Mouse (Mus musculus): ENCODE data around the gene Tgfbr3. TPM values are rescaled to one million over a fixed set of nuclear protein-coding genes. Genes with fewer than 3 reads are reported as not detected.
A peak's percentile ranks its signal among the peaks of the same experiment; 100 is the strongest.

Tgfbr3 gene
- polyA plus RNA-seq, 1 experiment from 2014 or later = 38.7 TPM

DNA sequence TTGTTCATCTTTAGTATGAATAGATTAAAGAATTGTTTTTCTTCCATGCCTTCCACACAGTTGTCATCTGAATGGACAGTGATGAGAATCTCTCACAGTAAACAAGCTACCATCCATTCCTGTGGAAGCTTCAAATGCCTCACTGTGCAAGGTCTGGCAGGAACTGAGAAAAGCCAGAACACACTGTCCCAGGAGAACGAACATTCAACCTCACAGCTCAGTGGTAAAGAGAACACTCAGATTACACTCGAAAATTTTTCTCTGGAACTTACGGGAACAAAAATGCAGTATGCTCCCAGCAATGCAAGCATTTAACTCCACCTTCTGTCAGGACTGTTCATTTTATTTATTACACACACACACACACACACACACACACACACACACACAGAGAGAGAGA is 13.2 kb downstream of the Tgfbr3 start:
- WGBS = 22% methylated on average over 3 of the region's 3 CpGs
- H3K9ac ChIP-seq = no peak overlapping the region
- no peak overlapping the region for H3K4me3 ChIP-seq (replicated peaks)
- H3K36me3 ChIP-seq = no peaks in the 10 kb centered on the region
- H3K9me3 ChIP-seq (replicated peaks) = no peaks in the 10 kb centered on the region
- H3K4me2 ChIP-seq (replicated peaks) = no peak overlapping the region
- no peak for ATAC-seq (ENCODE audit: insufficient number of reproducible peaks, low FRiP score, low TSS enrichment, low read depth)
- no peak overlapping the region for H3K27ac ChIP-seq (replicated peaks)
- peaks cover 43% of the 10 kb centered on the region for H3K4me1 ChIP-seq
- no peaks in the 10 kb centered on the region for H3K27me3 ChIP-seq

DNA sequence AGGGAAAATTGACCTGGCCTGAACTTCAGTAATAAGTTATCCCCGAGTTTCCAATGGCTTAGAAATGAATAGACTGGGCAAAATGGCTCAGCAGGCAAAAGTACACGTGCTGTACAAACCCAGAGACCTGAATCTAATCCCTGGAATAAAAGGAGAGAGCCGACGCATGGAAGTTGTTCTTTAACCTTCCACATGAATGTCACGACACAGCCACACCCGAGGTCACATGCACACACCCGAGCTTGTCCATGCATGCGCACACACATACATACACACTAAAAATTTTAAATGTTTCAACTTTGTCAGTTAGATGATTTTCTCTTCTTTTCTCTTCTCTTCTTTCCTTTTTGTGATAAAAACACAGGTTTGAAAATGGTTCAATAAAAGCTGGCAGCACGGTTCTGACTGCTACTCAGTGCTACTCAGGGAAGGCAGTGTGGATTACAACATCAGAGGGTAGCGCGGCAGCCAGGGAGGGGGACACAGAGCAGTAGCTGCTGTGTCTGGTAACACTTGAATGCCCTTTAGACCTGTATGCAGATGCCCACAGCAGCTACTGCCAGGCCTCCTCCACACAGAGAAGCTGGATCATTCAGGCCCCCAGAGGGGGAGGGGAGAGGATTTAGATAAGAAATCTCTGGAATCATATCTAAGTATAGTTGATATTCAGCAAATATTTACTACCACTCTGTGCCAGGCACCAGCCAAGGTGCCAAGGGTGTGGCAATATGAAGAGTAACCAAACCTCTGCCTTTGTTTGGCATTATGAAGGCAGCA is 17.0 kb downstream of the Tgfbr3 start:
- WGBS = 46% methylated on average over 11 of the region's 11 CpGs
- H3K4me1 ChIP-seq = peaks cover 63% of the 10 kb centered on the region
- H3K4me2 ChIP-seq (replicated peaks) = no peak overlapping the region
- H3K27ac ChIP-seq (replicated peaks) = no peak overlapping the region
- ATAC-seq (ENCODE audit: insufficient number of reproducible peaks, low FRiP score, low TSS enrichment, low read depth) = no peak
- no peaks in the 10 kb centered on the region for H3K9me3 ChIP-seq (replicated peaks)
- H3K36me3 ChIP-seq = no peaks in the 10 kb centered on the region
- H3K9ac ChIP-seq = no peak overlapping the region
- no peaks in the 10 kb centered on the region for H3K27me3 ChIP-seq
- no peak overlapping the region for H3K4me3 ChIP-seq (replicated peaks)

DNA sequence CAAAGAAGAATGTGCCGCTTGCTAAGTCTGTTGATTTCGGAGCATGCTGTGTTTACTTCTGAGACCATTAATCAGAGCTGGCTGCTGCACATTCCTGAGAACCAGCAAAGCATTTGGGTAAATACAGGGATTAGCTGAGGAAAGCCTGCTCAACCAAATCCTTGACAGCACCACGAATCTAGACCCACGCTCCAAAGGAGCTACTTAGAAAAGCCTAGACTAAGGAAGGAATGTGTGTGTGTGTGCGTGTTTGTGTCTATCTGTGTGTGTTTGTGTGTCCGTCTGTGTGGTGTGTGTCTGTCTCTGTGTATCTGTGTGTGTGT is 20.5 kb downstream of the Tgfbr3 start:
- WGBS = 15% methylated on average over 6 of the region's 6 CpGs
- no peak overlapping the region for H3K9ac ChIP-seq
- peak overlapping the region; percentile 30 for H3K4me2 ChIP-seq (replicated peaks)
- H3K27ac ChIP-seq (replicated peaks) = peak overlapping the region; percentile 75
- peaks cover 44% of the 10 kb centered on the region for H3K4me1 ChIP-seq
- peaks cover 12% of the 10 kb centered on the region for H3K36me3 ChIP-seq
- no peak overlapping the region for H3K4me3 ChIP-seq (replicated peaks)
- 0 out of 2 replicates have a peak, but pooled peaks have one; percentile 40 for ATAC-seq (ENCODE audit: insufficient number of reproducible peaks, low FRiP score, low TSS enrichment, low read depth)
- H3K27me3 ChIP-seq = no peaks in the 10 kb centered on the region
- no peaks in the 10 kb centered on the region for H3K9me3 ChIP-seq (replicated peaks)

DNA sequence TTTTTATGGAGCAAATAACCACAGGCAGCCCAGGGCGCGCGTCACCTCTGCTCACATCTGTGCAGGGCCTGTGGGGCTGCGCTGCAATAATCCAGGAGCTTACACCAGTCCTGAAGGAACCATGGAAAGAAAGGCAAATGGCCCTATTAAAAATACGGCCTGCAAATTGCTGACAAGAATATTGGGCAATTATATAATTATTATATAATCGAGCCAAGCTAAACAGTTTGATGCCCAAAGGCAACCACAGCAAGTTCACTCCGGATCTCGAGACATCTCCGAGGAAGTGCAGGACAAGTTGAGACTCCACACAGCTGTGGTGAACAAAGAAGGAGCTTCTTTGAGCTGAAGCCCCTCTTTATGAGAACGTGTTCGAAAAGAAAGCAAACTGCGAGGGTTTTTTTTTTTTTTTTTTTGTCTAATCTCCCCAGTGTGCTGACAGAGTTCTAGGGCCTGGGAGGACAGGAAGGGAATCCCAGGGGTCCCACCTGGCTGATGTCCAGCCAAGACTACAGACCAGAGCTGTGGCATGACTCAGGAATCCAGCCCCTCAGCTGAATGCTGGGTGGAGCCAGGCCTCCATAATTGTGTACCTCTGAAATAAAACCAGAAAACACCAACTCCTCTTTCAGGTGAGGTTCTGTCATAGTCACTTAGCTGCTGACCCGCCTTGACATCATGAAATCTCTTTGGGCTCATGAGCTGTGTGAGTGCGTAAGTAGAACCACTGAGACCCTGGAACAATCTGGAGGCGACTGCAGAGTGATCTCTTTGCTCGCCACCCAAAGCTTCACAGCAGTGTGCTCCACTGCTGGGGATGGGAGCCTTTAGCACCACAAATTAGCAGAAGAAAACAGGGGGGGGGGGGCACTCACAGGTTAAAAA is 21.1 kb downstream of the Tgfbr3 start:
- no peak overlapping the region for H3K9ac ChIP-seq
- no peaks in the 10 kb centered on the region for H3K9me3 ChIP-seq (replicated peaks)
- H3K36me3 ChIP-seq = peaks cover 13% of the 10 kb centered on the region
- H3K4me1 ChIP-seq = peaks cover 43% of the 10 kb centered on the region
- no peak overlapping the region for H3K4me3 ChIP-seq (replicated peaks)
- WGBS = 28% methylated on average over 16 of the region's 16 CpGs
- H3K27ac ChIP-seq (replicated peaks) = peak overlapping the region; percentile 75
- no peaks in the 10 kb centered on the region for H3K27me3 ChIP-seq
- no peak for ATAC-seq (ENCODE audit: insufficient number of reproducible peaks, low FRiP score, low TSS enrichment, low read depth)
- H3K4me2 ChIP-seq (replicated peaks) = peak overlapping the region; percentile 30

DNA sequence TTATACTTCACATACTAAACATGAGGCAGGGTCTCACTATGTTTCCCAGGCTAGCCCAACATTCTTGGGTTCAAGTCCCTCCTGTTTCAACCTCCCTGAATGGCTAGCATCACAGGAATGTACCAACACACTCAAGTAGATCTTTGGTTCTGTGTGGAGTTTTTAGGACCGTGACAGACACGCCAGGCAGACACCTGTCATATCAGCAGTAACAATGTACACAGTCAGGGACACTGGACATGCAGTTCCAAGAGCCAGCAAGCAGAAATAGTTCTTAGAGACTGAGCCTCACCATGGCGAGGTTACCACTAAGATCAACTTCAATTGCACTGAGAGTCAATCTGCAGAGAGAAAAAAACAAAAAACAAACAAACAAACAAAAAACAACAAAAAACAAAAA is 22.9 kb downstream of the Tgfbr3 start:
- Histone ChIP-seq H3K4me1 (peaks cover 29% of the 10 kb centered on the region), H3K4me2 (replicated peaks) (no peak overlapping the region), H3K4me3 (replicated peaks) (no peak overlapping the region), H3K27me3 (no peaks in the 10 kb centered on the region), H3K36me3 (peaks cover 13% of the 10 kb centered on the region), H3K9me3 (replicated peaks) (no peaks in the 10 kb centered on the region), H3K9ac (no peak overlapping the region), H3K27ac (replicated peaks) (no peak overlapping the region)
- WGBS = 85% methylated on average over 3 of the region's 3 CpGs
- no peak for ATAC-seq (ENCODE audit: insufficient number of reproducible peaks, low FRiP score, low TSS enrichment, low read depth)

DNA sequence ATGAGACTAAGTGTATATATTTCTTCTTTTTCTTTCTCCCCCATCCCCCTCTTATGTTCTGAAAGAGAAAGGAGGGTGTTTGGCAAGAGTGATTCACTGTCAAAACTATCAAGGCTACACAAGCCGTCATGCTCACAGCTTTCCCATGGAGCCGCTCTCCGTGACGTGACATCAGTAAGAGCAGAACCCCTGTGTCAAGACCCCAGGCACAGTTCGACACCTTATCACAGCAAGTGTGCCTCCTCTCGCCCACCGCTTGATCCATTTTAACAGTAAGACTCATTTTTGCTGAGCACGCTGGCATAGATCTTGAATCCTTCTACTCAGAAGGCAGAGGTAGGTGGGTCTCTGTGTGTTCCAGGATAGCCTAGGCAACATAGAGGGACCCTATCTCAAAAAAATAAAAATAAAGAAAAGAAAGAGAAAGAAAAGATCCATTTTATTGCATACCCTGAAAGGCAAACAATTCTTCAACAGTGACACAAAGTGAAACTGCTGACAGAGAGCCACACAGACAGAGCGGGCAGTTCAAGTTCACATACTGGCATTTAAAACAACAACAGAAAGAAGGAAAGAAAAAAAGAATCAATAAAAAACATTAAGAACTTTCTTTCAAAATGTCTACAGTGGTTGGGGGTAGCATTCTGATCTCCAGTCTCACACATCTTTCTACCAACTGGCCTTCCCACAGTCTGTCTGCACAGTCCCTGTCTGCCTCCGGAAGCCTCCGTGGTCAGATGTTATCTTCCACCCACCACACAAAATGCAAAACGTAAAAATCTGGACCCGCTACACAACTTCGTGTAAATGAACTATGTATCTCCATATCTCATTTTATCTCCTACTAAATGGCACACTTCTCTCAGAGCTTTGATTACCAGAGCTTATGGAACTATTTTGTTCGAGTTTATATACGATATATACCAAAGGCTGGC is 24.7 kb downstream of the Tgfbr3 start:
- Histone ChIP-seq H3K36me3 (peaks cover 14% of the 10 kb centered on the region), H3K9me3 (replicated peaks) (no peaks in the 10 kb centered on the region), H3K9ac (no peak overlapping the region), H3K27ac (replicated peaks) (no peak overlapping the region), H3K4me1 (peaks cover 25% of the 10 kb centered on the region), H3K27me3 (no peaks in the 10 kb centered on the region), H3K4me3 (replicated peaks) (no peak overlapping the region), H3K4me2 (replicated peaks) (no peak overlapping the region)
- WGBS = 88% methylated on average over 16 of the region's 16 CpGs
- ATAC-seq (ENCODE audit: insufficient number of reproducible peaks, low FRiP score, low TSS enrichment, low read depth) = no peak

DNA sequence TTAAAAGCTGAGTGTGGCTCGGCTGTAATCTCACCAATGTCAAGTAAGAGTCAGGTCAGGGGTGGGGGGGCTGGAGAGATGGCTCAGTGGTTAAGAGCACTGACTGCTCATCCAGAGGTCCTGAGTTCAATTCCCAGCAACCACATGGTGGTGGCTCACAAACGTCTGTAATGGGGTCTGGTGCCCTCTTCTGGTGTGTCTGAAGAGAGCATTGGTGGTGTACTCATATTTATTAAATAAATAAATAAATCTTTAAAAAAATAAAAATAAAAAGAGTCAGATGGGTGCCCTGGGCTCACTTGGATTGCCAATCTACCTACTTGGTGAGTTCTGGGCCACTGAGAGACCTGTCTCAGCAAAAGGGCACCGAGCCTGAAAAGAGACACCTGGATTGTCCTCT is 25.6 kb downstream of the Tgfbr3 start:
- peaks cover 20% of the 10 kb centered on the region for H3K4me1 ChIP-seq
- H3K27me3 ChIP-seq = no peaks in the 10 kb centered on the region
- WGBS = 90% methylated on average over 3 of the region's 3 CpGs
- no peak overlapping the region for H3K4me2 ChIP-seq (replicated peaks)
- H3K27ac ChIP-seq (replicated peaks) = no peak overlapping the region
- H3K9ac ChIP-seq = no peak overlapping the region
- peaks cover 22% of the 10 kb centered on the region for H3K36me3 ChIP-seq
- H3K9me3 ChIP-seq (replicated peaks) = 0 out of 2 replicates have a peak, but pooled peaks cover 2% of the 10 kb centered on the region
- ATAC-seq (ENCODE audit: insufficient number of reproducible peaks, low FRiP score, low TSS enrichment, low read depth) = no peak
- no peak overlapping the region for H3K4me3 ChIP-seq (replicated peaks)

DNA sequence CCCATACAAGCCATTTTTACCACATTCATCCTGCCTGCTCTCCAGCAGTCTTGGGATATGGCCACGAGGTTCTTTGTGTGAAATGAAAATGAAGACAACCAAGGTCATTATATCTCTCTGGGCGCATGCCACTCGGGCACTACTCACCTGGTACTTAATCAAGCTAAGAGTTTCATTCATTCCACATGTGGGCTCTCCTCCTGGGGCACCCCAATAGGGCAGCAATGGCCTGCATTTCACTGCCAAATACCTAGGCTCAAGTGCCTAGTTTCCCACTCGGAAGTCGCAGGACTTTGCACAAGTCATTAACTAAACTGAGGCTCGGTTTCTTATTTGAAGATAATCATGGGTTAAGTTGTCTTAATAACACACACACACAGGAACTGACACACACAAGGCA is 27.5 kb downstream of the Tgfbr3 start:
- no peak for ATAC-seq (ENCODE audit: insufficient number of reproducible peaks, low FRiP score, low TSS enrichment, low read depth)
- 75% methylated on average over 6 of the region's 6 CpGs for WGBS
- Histone ChIP-seq H3K36me3 (peaks cover 22% of the 10 kb centered on the region), H3K27me3 (no peaks in the 10 kb centered on the region), H3K9ac (no peak overlapping the region), H3K9me3 (replicated peaks) (0 out of 2 replicates have a peak, but pooled peaks cover 2% of the 10 kb centered on the region), H3K4me3 (replicated peaks) (no peak overlapping the region), H3K4me1 (peaks cover 10% of the 10 kb centered on the region; the same call in 1 of the 2 replicates), H3K27ac (replicated peaks) (no peak overlapping the region), H3K4me2 (replicated peaks) (no peak overlapping the region)

DNA sequence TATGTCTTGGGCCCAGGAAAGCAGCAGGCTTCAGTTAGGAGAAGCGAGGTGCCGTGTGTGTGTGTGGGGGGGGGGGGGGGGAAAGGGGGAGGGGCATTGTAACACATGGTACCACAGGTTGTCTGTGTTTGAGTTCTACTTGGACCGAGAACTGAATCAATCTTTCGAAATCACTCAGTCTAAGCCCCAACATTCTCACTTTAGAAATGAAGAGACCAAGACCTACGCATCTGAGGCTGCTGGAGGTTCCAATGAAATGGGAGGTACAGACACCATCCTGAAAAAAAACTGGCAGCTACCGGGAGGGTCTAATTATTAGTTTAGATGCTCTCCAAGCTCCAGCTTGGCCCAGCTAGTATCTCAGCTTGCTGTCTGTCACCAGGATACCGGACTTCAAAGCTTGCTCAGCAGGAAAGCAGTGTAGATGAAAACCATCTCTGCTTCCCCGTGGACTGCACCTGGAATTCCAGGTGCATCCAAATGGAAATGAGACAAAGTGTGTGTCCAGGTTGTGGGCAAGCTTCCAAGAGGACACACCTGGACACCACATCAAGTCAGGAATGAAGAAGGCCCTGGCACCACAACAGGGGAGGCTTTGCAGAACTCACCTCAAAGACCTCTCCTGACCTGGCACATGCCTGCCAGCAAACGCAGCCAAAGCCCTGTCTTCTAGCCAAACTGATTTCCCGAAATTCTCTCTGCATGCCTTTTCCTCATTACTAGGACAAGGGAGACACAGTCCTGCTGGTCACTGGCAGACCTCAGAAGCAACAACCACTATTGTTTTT is 28.5 kb downstream of the Tgfbr3 start:
- H3K27ac ChIP-seq (replicated peaks) = no peak overlapping the region
- H3K9ac ChIP-seq = no peak overlapping the region
- no peaks in the 10 kb centered on the region for H3K27me3 ChIP-seq
- no peak overlapping the region for H3K4me2 ChIP-seq (replicated peaks)
- H3K36me3 ChIP-seq = peaks cover 22% of the 10 kb centered on the region
- 63% methylated on average over 10 of the region's 10 CpGs for WGBS
- ATAC-seq (ENCODE audit: insufficient number of reproducible peaks, low FRiP score, low TSS enrichment, low read depth) = no peak
- peaks cover 10% of the 10 kb centered on the region; the same call in 1 of the 2 replicates for H3K4me1 ChIP-seq
- H3K9me3 ChIP-seq (replicated peaks) = 0 out of 2 replicates have a peak, but pooled peaks cover 2% of the 10 kb centered on the region
- H3K4me3 ChIP-seq (replicated peaks) = no peak overlapping the region

DNA sequence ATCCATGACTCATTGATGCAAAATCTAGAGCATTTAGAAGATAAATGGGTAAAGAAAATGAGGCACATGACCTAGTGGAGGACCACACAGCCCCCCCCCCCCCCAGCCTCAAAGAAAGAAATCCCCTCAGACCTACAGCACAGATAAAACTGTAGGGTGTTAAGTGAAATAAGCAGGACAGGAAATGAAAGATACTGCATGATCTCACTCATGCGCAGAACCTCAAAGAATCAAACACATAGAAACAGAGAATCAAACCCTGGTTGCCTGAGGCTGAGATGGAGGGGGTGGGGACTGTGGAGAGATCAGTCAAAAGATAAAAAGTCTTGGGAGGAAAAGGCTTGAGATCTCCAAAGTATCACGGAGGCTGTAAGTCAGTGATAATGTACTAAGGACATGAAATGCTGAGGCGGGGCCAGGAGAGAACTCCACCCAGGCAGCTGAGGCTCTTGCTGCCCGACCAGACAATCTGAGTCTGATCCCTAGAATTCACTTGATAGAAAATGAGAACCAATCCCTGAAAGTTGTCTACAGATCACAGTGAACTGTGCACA is 29.9 kb downstream of the Tgfbr3 start:
- no peak overlapping the region for H3K4me3 ChIP-seq (replicated peaks)
- H3K27me3 ChIP-seq = no peaks in the 10 kb centered on the region
- 55% methylated on average over 4 of the region's 4 CpGs for WGBS
- no peak overlapping the region for H3K27ac ChIP-seq (replicated peaks)
- peaks cover 10% of the 10 kb centered on the region; the same call in 1 of the 2 replicates for H3K4me1 ChIP-seq
- H3K4me2 ChIP-seq (replicated peaks) = no peak overlapping the region
- H3K9ac ChIP-seq = no peak overlapping the region
- no peak for ATAC-seq (ENCODE audit: insufficient number of reproducible peaks, low FRiP score, low TSS enrichment, low read depth)
- 0 out of 2 replicates have a peak, but pooled peaks cover 7% of the 10 kb centered on the region for H3K9me3 ChIP-seq (replicated peaks)
- peaks cover 16% of the 10 kb centered on the region for H3K36me3 ChIP-seq
